Mouse (Mus musculus): ENCODE results near the gene Galnt9.

Galnt9 gene

DNA sequence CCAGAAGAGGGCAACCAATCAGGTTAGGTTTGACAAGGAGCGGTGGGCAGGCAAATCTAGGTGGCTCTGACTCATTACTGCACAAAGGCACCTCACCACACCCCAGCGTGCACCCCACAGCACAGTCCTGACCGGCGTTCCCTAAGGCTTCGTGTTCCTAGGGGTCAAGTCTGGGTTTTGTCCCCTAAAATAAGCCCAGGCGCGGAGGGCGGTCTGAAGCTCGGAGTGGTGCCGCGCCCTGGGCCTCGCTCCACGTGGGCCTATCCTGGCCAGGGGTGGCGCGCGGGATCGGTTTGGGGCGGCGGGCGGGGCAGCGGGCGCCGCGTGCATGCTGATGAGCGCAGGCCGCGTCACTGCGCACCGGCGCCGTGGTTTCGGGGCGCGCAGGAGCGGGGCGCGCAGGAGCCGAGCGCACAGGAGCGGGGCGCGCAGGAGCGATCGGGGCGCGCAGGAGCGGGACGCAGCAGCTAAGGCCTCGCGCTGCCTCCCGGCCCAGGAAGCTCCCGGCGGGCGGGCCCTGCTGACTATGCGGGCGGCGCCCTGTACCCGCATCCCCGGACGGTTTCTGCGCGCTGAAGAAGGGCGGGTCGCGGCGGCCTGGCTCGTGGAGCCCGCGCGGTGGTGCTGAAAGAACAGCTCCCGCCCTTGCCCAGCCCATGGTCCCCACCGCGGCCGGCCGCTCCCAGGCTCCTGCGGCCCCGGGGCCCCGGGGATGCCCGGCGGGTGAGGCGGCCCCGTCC lies at the start of gene Galnt9:
TSS of gene Galnt9 (plus strand) at position 405 of the 740 bp plus-strand sequence.
- DNase-seq (ENCODE audit: low spot score): peak; percentile 6

DNA sequence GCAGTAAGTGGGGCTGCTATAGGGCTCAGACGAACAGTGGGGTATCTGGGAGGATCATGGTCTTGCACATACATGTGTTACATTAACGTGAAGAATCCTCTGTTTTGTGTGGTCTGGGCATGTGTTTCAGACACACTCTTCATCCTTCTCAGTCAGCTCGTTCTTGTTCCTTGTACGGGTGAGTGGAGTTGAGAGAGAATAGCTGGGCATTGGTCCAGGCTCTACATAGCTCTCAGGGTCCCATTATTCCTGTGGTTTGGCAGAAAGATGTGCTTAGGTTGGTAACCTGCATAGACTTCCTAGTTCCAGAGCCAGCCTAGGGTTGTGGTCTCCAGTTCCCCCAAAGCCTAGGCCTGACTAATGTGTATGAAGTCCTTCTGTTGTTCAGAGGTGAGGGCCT lies 49.8 kb upstream of the Galnt9 start:
- DNase-seq (ENCODE audit: low spot score): no peak

DNA sequence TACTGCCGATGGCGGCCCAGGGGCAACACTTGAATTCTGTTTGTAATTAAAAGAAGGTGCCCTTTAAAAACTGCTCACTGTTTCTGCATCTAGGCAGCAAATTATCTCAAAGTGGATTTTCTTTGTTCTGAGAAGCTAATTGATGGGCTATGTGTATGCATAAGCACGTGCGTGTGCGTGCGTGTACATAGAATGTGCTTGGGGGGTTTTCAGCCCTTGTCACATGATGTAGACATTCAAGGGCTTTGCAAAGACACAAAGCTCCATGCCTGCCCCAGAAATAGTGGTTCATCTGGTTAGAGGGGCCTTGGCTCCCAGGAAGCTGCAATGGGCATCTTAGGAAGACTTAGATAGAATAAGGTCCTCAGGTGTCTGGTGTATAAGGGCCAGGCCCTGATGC lies 49.1 kb upstream of the Galnt9 start:
- DNase-seq (ENCODE audit: low spot score): no peak

DNA sequence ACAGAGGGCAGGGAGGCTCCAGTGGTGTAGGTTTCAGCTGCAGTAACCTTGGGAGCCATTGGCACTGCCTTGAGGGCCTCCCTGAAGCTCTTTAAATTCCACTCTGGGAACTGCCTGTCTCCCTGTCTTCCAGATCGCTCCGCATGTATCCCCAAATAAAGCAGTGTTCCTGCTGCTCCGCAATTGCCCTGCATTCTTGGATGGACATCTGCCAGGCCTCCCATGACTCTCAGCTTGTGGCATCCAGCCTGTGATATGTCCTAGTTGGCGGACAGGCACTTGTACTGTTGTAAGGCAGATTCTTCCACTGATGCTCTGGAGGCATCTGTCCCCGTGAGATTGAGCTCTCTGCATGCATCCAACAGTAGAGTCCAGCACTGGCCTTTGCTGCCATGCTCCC lies 46.6 kb upstream of the Galnt9 start:
- DNase-seq (ENCODE audit: low spot score): no peak

DNA sequence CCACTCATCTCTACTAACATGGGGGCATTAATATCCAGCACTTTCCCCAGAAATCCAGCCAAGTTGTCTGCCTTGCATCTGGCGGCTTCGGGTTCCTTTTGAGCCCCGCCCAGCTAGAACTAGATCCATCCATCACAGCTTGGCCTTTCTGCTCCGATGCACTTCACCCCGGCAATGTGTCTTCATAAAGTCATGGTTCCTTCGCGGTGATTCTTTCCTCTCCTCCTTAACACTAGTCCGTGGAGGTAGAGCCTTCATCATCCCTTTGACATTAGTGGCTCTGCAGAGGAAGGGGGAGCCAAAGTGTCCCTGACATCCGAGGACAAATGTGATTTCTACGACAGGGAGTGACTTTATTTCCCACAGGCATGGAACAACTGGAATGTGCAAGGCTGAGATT lies 46.1 kb upstream of the Galnt9 start:
- no peak for DNase-seq (ENCODE audit: low spot score)

DNA sequence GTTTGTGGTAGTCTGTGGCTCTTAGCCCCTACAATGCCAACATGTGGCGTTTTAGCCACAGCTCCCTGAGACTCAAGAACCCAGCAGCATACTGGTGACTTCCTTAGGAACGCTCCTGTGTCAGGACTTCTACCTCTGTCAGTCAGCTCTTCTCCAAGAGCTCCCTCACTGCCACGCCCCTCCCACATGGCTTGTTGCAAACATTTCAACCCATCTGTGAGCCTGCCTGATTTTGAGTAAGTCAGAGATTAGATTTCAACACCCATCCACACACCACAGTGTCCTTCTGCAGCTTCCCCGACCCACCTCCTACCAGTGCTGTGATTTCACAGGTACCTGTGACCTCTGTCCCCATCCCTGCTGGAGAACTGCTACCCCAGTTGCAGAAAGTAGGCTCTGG lies 43.9 kb upstream of the Galnt9 start:
- DNase-seq (ENCODE audit: low spot score): no peak

DNA sequence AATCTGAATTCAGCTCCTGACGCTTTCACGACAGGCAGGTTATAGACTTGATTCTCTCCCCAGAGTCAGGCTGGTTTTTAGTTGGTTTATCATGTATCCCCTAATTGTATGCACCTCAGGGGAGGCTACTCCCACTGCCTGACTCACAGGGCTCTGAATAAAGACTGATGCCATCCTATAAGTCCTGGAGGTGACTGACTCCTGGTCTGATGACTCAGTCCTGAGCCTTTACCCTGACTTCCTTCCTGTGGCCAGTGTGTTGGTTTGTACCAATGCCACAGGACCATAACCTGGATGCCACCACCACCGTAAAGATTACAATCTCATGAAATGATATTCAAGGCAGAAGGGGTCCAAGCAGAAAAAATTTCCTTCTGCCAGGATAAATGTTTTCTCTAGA lies 40.8 kb upstream of the Galnt9 start:
- DNase-seq (ENCODE audit: low spot score): no peak

DNA sequence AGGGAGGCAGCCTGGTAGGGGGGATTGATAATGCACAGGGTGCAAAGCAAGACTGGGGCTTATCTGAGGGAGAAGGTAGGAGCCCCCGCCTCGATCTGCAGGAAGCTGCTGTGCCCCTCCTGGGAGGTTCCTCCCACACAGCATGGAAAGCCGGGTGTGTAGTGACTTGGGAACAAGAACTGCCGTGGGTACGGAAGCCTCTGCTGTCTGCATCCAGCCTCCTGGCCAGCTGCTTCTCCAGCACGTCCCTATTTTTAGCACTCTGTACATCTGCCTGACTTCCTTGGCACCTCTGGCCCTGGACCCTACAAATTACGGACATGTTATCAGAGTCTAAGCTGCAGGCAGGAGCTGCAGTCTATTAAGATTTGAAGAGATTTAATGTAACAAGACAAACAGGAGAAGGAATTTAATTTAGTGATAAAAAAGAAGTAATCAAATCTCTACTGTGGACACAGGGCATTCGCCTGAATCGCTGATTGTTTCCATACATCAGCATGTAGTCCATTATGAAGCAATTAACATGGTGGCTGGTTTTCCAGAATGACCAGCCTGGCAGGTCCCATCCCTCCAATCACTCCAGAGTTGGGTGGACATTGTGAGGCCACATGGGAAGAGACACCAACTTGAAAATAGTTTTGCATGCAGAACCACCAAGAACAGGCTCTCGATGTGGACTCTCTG lies 38.4 kb upstream of the Galnt9 start:
- no peak for DNase-seq (ENCODE audit: low spot score)

DNA sequence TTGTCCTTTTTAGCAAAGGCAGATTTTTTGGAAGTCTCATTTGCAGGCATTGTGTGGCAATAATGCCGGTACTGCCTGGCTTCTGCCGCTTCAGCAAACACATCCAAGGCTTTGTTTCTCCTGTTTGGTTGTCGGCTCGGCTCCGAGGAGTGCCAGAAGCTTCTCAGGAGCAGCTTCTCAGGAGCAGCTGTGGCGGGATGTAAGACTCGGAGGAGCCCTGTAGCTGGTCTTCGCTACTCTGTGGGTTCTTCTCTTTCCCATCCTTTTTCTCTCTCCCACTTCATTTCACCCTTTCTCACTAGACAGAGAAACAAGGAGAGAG lies 37.9 kb upstream of the Galnt9 start:
- DNase-seq (ENCODE audit: low spot score): no peak

DNA sequence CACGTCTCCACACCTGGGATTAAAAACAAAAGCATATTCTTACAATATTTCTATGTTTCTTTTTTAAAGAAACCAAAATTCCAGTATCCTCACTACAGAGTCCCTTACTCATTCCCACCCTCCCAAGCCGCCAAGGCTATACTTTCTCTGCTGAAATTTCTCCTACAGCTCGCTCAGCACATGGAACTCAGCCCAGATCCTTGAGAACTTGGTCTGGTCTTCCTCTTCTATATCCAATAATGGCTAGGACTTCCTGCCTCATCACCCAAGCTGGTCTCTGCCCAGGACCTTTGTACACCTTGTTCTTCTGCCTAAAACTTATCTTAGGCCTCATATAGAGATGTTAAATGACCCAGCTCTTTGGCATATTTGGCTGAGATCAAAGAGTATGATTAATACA lies 37.3 kb upstream of the Galnt9 start:
- no peak for DNase-seq (ENCODE audit: low spot score)

DNA sequence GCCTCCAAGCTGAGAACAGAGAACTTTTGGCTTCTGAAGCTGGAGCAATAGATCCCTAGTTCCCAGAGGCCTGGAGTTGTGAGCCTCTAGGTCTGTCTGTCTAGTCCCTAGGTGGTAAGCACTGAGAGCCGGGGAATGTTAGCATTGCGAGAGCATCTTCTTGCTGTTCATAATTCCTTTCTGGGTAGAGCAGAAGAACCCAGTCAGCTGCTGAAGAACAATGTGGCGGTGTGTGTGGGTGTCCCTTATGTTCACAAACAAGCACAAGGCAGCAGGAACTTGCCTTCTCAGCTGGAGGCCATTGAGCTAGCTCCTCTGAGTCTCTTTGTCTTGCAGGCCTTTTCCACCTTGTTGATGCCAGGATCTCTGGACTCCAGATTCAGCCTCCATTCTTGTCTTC lies 36.2 kb upstream of the Galnt9 start:
- DNase-seq (ENCODE audit: low spot score): no peak

DNA sequence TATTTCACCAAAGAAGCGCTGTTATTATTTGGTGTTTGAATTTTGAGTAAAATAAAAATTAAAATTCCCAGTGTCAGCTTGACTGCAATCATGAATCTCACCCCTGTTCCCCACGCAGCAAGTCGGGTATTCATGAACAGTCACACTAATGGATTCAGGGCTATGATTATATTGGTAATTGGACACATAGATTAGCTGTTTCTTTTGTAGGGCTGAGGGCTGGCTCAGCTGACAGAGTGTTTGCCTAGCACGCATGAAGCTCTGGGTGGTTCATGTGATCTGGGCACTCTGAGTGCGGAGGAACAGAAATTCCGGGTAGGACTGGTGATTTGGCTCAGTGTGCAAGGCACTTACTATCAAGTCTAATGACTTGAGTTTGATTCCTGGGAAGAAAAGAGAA lies 33.8 kb upstream of the Galnt9 start:
- DNase-seq (ENCODE audit: low spot score): no peak

DNA sequence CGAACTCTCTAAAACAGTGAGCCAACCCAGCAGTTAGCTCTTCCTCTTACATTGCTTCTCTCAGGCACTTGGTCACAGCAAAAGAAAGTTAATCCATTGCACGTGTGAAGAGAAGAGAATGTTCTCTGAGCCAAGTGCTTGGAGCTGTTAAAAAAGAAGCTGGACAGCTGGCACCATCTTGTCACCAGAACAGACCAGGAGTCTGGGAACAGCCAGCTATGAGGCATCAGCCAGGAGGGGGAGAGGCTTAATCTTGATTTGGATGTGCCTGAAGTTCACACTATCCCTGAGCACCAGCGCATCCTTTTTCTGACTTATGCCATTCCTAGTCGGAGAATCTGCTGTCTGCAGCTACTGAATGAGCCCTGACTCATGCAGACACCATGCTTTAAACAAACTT lies 30.4 kb upstream of the Galnt9 start:
- DNase-seq (ENCODE audit: low spot score): no peak

DNA sequence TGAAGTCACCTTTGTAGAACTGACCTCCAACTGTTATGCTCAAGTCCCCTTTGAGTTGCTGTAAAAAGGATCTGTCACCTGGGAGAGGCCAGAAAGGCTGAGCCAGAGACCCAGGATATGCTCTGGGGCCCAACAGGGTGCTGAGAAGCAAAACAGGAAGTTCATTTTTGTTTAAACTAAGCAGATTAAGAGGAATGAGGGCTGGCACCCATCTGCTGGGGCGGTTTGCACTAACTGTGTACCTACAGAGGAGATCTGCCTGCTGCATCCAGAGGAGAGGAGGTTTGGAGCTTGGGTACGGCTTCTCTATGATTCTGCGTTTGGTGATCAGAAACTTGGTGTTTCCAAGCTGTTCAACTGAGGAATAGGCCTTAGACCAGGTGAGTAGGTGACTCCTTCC lies 29.5 kb upstream of the Galnt9 start:
- DNase-seq (ENCODE audit: low spot score): peak; percentile 53

DNA sequence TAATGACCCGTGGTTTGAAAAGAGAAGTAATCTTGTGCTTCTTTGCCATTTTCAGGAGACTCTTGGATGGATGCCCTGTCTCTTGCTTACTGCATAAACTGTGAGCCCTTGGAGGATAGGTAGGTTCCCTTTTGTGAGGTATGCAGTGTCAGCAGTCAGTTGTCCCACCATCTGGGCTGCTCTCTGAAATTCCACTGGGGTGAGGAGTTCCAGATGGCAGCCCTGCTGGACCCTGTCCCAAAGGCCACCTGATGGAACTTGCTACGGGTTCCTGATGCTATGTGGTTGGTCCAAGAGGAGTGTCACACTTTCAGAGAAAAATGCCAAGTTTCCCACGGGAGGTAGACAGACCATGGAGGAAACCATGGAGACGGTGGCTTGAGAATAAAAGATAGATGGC lies 27.8 kb upstream of the Galnt9 start:
- DNase-seq (ENCODE audit: low spot score): no peak

DNA sequence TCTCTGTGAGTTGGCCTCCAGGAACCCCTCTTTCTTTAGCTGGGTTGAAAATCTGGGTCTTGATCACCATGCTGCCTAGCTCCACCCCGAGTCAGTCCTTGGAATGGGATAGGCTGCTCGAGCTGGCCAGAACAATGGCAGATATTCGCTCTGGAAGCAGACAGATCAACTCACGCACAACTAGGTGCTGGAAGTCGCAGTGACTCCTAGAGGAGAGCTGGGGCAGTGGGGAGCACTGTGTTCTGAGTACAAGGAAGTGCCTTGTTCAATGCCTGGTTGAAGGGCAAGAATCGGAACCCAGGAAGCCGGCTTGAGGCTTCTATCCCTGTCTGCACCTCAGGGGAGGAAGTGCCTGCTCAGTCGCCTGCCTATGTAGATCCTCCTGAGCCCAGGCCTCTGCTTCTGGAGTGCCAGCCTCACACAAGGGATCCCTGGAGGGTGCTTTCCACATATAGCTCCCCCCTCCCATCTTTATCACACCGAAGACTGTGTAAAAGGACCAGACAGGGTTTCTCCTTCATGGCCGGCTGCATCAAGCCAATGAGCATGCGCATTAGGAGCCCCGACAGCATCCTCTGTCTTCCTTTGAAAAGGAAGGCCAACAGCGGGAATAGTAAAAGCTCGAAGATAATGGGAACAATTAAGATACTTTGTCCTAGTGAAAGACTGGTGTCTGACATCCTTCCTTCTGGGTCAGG lies 25.9 kb upstream of the Galnt9 start:
- DNase-seq (ENCODE audit: low spot score): no peak

DNA sequence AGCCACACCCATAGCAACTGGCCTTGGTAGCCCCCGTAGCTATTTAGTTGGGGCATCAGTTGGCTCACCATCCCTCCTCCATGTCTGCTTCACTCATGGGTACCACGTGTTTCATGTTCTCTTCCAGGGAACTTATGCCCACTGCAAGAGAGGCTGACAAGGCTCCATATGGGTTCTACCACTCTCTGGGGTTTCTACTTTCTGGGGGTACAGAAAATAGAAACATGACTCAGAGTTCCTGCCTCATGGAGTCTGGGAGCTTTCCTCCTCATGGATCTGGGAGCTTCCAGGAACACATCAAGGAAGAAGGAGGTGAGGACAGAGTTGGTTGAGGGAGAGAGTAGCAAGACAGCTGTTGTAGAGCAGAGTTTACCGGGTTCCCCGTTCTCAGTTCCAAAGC lies 23.2 kb upstream of the Galnt9 start:
- DNase-seq (ENCODE audit: low spot score): no peak

DNA sequence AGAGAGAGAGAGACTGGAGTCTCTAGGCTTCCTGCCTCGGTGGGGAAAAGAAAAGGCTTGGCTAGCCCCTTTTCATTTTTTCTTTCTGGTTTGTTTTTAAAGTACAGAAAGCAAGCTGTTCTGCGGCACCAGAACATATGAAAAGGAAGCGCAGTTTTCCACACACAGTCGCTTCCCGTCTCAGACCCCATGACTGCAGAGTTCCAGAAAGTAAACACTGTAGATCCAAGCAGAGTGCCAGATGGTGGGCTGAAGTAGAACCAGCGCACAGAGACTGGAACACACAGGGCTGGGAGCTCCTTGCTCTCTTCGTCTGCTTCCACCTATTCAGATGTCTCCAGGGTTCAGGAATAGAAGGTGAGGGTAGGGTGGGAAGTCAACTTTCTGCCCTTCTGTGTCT lies 22.3 kb upstream of the Galnt9 start:
- DNase-seq (ENCODE audit: low spot score): no peak

DNA sequence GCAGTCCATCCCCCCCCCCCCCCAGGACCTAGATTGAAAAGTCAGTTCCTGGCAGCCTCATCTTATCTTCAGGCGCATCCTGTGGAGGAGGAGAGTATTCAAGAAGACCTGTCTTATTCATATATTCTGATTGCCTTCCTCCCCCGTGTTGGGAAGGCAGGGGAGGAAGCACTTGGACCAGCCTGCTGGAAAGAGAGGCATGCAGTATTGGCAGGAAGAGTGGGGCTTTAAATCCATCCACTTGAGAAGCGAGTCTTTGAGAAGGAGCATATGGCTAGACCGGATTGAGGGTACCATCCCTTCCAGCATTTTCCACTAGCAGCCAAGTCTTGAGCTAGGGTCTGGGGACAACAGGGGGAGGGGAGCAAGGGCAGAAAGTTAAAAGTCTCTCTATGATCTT lies 20.9 kb upstream of the Galnt9 start:
- no peak for DNase-seq (ENCODE audit: low spot score)

DNA sequence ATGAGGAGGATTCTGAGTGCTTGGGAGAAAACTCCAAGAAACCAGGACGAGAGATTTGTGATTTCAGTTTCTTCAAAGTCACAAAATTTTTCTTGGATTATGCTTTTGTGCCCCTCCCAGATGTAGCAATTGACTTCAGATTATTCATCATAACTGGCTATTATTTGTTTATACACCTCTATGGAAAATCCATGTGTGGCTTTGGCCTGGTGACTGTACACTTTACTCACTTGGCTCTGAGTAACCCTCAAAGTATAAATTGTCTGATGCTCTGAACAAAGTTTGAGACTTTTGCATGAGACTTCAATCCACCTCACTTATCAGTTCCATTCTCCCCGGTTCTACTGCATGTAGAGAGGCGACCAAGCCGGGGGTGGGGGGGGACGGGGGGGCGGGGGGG lies 18.5 kb upstream of the Galnt9 start:
- DNase-seq (ENCODE audit: low spot score): no peak

DNA sequence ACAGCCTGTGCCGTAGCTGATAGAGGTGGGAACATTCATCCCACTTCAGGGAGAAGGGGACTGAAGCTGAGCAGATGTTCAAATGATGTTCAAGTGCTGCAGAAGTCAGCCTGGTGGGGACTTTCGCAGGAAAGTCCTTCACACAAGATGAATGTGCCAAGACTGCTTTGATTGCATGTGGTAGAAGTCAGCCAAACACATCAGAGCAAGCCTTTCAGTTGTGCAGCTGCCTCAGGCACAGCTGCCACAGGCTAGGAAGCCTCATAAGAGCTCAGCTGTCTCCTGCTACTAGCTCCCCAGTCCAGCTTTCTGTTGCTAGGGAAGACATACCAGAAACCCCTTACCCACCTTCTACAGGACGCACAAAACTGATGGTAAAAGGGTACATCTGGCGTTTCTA lies 17.6 kb upstream of the Galnt9 start:
- DNase-seq (ENCODE audit: low spot score): no peak

DNA sequence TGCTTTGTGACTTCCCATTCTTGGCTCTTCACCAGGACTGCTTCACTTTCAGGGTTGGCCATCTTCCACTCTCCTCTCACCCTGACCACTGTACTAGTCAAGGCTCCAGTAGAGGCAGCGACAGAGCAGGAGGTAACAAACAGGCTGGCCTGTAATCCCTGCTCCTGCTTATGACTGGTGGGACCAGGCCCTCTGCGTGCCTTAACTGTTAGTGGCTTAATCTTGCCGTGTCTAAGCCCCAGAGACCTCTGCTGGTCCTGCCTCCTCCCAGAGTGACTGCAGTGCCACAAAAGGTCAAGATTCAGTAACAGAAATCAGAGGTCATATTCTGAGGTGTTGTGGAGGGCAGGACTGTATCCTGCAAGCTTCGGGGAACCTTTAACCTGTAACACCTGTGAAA lies 13.1 kb upstream of the Galnt9 start:
- DNase-seq (ENCODE audit: low spot score): no peak

DNA sequence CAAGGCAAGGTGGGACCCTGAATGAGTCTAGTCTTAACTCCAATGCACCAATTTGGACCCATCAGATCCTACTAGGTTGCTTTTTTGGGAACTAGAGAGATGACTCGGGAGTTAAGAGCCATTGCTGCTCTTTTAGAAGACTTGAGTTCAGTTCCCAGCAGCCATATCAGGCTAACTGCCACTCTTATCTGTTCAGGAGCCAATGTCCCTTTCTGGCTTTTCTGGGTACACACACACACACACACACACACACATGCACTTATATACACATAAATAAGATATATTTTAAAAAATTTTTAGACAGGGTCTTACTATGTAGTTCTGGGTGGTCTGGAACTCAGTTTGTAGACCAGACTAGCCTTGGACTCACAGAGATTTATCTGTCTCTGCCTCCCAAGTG lies 9.8 kb upstream of the Galnt9 start:
- no peak for DNase-seq (ENCODE audit: low spot score)

DNA sequence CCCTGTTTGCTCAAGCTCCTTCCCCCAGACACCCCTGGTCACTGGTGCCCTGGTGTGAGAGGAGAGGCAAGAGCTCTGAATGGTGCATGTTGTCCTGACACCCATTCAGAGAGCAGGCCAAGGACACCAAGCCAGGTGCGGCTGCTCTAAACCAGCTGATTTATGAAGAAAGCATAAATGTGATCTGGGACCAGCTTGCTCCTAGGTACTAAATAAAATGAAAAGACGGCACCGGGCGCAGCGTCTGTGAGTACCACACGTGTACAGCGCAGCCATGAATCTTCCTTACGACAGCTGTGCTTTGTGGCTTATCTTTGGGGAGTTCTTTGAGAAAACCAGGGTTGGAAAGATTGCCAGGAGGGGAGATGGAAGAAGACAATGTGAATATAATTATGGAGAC lies 8.2 kb upstream of the Galnt9 start:
- no peak for DNase-seq (ENCODE audit: low spot score)
